Mouse (Mus musculus) liver, embryonic 12.5 days (tissue): ENCODE data around the gene Apc2. TPM values are rescaled to one million over a fixed set of nuclear protein-coding genes. Genes with fewer than 3 reads are reported as not detected.

Source experiments
- ATAC-seq: fragments of 200-750 bp; cut with Nextera tagmentation; 2 replicates; pipeline ENCODE4 v1.8.0; 2017; ENCODE audit warnings: moderate number of reproducible peaks, mild to moderate bottlenecking, moderate library complexity
- H3K27ac ChIP-seq: fragments of 300-500 bp; sonication (generic); 2 replicates; pipeline ENCODE4 v1.5.1; 2016; ENCODE audit warnings: mild to moderate bottlenecking
- H3K27me3 ChIP-seq: fragments of 300-500 bp; sonication (generic); replicated peaks from 2 replicates; pipeline ENCODE4 v1.6.1; 2016; ENCODE audit warnings: mild to moderate bottlenecking, moderate library complexity
- H3K36me3 ChIP-seq: fragments of 300-500 bp; sonication (generic); 2 replicates; pipeline ENCODE4 v1.6.1; 2016; ENCODE audit warnings: mild to moderate bottlenecking, moderate library complexity
- H3K4me1 ChIP-seq: fragments of 300-500 bp; sonication (generic); 2 replicates; pipeline ENCODE4 v1.6.1; 2016
- H3K4me2 ChIP-seq: fragments of 300-500 bp; sonication (generic); 2 replicates; pipeline ENCODE4 v1.6.1; 2016; ENCODE audit warnings: mild to moderate bottlenecking, moderate library complexity
- H3K4me3 ChIP-seq: fragments of 300-500 bp; sonication (generic); 2 replicates; pipeline ENCODE4 v1.5.1; 2016; ENCODE audit warnings: mild to moderate bottlenecking, moderate library complexity
- H3K9ac ChIP-seq: fragments of 300-500 bp; sonication (generic); 2 replicates; pipeline ENCODE4 v1.6.1; 2016; ENCODE audit warnings: mild to moderate bottlenecking, moderate library complexity
- H3K9me3 ChIP-seq: fragments of 300-500 bp; sonication (generic); replicated peaks from 2 replicates; pipeline ENCODE4 v1.6.1; 2016; ENCODE audit warnings: mild to moderate bottlenecking, moderate library complexity
- whole genome bisulfite sequencing: fragments of 180-500 bp; shearing (Covaris S2); methylation state at CpG from one replicate; pipeline ENCODE4 v1.1.7; 2016; ENCODE audit not compliant: insufficient replicate concordance; 5-methylcytosine and 5-hydroxymethylcytosine counted together
- polyA plus RNA-seq: library from polyadenylated mRNA; unstranded; fragments of >200 nt; fragmentation: Nextera tagmentation; extraction: Ambion mirVana; gene quantifications from 2 replicates; pipeline ENCODE4 v1.2.1, GENCODE M21; 2016

Gene Apc2
- polyA plus RNA-seq, 1 experiment from 2014 or later, result 0.17 TPM

DNA sequence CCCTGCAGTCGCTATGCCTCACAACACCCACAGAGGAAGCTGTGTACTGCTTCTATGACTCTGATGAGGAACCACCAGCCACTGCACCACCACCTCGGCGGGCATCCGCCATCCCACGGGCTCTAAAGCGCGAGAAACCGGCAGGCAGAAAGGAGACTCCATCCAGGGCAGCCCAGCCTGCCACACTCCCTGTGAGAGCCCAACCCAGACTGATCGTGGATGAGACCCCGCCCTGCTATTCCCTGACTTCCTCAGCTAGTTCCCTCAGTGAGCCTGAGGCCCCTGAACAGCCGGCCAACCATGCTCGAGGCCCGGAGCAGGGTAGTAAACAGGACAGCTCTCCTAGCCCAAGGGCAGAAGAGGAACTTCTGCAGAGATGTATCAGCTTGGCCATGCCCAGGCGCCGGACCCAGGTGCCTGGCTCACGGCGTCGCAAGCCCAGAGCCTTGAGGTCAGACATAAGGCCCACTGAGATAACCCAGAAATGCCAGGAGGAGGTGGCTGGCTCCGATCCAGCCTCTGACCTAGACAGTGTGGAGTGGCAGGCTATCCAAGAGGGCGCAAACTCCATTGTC is 17.9 kb downstream of the Apc2 start:
- WGBS, result 17% methylated on average over 20 of the region's 20 CpGs
- Histone ChIP-seq H3K4me2 (no peak overlapping the region), H3K4me1 (peaks cover 43% of the 10 kb centered on the region), H3K27ac (no peak overlapping the region), H3K4me3 (no peak overlapping the region), H3K9me3 (no peaks in the 10 kb centered on the region), H3K36me3 (peaks cover 15% of the 10 kb centered on the region), H3K9ac (no peak overlapping the region), H3K27me3 (peaks cover 91% of the 10 kb centered on the region)
- no peak for ATAC-seq

DNA sequence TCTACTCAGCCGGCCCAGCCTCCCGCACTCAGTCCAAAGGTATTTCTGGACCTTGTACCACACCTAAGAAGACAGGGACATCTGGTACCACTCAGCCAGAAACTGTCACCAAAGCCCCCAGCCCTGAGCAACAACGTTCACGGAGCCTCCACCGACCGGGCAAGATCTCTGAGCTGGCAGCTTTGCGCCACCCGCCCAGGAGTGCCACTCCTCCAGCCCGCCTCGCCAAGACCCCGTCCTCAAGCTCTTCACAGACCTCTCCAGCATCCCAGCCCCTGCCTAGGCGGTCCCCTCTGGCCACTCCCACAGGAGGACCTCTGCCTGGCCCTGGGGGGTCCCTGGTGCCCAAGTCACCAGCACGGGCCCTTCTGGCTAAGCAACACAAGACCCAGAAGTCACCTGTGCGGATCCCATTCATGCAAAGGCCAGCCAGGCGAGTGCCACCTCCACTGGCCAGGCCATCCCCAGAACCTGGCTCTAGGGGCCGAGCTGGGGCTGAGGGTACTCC is 18.8 kb downstream of the Apc2 start:
- H3K4me2 ChIP-seq, result no peak overlapping the region
- no peak for ATAC-seq
- 35% methylated on average over 16 of the region's 16 CpGs for WGBS
- H3K27ac ChIP-seq, result no peak overlapping the region
- H3K27me3 ChIP-seq, result peaks cover 83% of the 10 kb centered on the region
- no peak overlapping the region for H3K4me3 ChIP-seq
- H3K9ac ChIP-seq, result no peak overlapping the region
- peaks cover 23% of the 10 kb centered on the region for H3K36me3 ChIP-seq
- H3K4me1 ChIP-seq, result peaks cover 51% of the 10 kb centered on the region
- H3K9me3 ChIP-seq, result no peaks in the 10 kb centered on the region

DNA sequence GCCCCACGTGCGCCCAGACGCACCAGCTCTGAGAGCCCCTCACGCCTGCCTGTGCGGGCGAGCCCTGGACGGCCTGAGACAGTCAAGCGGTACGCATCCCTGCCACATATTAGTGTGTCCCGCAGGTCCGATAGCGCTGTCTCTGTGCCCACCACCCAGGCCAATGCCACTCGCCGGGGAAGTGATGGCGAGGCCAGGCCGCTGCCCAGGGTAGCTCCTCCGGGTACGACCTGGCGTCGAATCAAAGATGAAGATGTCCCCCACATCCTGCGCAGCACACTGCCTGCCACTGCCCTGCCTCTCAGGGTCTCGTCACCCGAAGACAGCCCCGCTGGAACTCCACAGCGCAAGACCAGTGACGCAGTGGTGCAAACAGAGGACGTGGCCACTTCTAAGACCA is 19.5 kb downstream of the Apc2 start:
- Histone ChIP-seq H3K27ac (no peak overlapping the region), H3K9ac (no peak overlapping the region), H3K27me3 (peaks cover 75% of the 10 kb centered on the region), H3K36me3 (peaks cover 23% of the 10 kb centered on the region), H3K4me2 (no peak overlapping the region), H3K4me1 (peaks cover 55% of the 10 kb centered on the region), H3K9me3 (no peaks in the 10 kb centered on the region), H3K4me3 (no peak overlapping the region)
- WGBS, result 40% methylated on average over 27 of the region's 27 CpGs
- no peak for ATAC-seq

DNA sequence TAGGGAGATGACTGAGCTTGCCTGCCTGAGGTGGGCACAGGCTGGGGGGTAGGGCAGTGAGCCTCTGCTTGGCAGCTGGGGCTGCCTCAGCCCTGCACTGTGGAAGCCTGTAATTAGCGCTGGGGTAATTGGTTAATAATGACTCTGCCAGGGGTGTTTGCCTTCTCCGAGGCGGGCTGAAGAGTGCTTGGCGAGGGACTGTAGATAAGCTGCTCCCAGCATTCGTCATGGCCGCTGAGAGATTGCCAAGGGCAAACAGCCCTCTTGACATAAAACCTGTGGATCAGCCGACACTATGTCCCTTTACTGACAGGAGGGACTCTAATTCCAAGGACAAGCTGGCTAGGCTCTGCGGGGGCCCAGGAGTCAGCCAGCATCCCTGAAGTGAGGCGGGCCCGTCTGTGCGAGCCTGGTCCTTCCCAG is 20.6 kb downstream of the Apc2 start:
- Histone ChIP-seq H3K4me2 (peak overlapping the region; percentile 37), H3K27me3 (peaks cover 65% of the 10 kb centered on the region), H3K9ac (peak overlapping the region; percentile 19), H3K9me3 (no peaks in the 10 kb centered on the region), H3K27ac (peak overlapping the region; percentile 1; the same call in 1 of the 2 replicates), H3K4me1 (peaks cover 65% of the 10 kb centered on the region), H3K36me3 (peaks cover 23% of the 10 kb centered on the region), H3K4me3 (no peak overlapping the region)
- 20% methylated on average over 11 of the region's 11 CpGs for WGBS
- no peak for ATAC-seq

DNA sequence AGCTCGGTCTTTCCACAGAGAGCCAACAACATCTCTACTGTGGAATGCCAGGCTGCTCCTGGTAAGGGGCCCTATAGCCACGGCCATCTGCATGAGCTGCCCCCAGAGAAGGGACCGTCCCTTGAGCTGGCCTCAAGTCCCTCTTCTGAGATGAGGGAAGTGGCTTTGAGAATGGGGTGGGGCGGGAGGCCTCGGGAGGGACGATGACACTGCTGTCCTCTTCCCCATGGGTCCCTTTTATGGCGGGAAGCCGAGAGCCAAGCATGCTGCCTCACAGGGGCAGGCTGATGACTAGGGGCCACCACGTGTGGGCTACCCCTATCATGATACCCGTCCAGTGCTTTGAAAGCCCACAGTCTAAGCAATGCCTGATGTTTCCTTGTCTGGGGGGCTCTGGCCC is 21.2 kb downstream of the Apc2 start:
- no peak overlapping the region for H3K4me3 ChIP-seq
- ATAC-seq, result 0 out of 2 replicates have a peak, but pooled peaks have one; percentile 15
- peak overlapping the region; percentile 19 for H3K9ac ChIP-seq
- WGBS, result 26% methylated on average over 10 of the region's 10 CpGs
- peak overlapping the region; percentile 13; the same call in 1 of the 2 replicates for H3K27ac ChIP-seq
- H3K27me3 ChIP-seq, result peaks cover 58% of the 10 kb centered on the region
- no peaks in the 10 kb centered on the region for H3K9me3 ChIP-seq
- peaks cover 23% of the 10 kb centered on the region for H3K36me3 ChIP-seq
- peaks cover 72% of the 10 kb centered on the region for H3K4me1 ChIP-seq
- peak overlapping the region; percentile 37 for H3K4me2 ChIP-seq

DNA sequence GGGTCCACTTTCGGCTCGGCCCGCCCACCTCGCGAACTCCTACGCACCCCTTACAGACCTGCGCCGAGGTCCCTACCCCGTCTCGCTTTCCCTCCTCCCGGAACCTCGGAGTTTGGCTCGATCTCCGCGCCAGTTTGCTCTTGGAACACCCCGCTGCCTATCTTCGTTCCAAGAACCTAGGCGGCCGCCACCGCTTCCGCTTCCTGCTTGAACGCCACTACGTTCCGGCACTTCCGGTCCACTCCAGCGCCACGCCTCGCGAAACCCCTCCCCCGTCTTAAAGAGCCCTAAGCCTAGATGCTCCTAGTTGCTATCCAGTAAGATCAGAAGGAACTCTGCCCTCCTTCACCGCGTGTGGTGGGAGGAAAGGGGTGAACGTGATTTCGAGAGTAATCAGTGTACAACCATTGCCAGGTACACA is 24.6 kb downstream of the Apc2 start, which contains the start of gene 2310011J03Rik:
Gene 2310011J03Rik (minus strand): TSS at position 198 of the 421 bp plus-strand sequence.
- Histone ChIP-seq H3K9ac (peak within 1 kb of the TSS; percentile 91), H3K4me1 (peaks cover 91% of the 10 kb centered on the region), H3K9me3 (no peaks in the 10 kb centered on the region), H3K36me3 (peaks cover 23% of the 10 kb centered on the region), H3K4me3 (peak within 1 kb of the TSS; percentile 90), H3K27ac (peak within 1 kb of the TSS; percentile 88), H3K4me2 (peak within 1 kb of the TSS; percentile 99), H3K27me3 (peaks cover 25% of the 10 kb centered on the region)
- WGBS, result under 1% methylated on average over 34 of the region's 34 CpGs
- ATAC-seq, result peak; percentile 60

DNA sequence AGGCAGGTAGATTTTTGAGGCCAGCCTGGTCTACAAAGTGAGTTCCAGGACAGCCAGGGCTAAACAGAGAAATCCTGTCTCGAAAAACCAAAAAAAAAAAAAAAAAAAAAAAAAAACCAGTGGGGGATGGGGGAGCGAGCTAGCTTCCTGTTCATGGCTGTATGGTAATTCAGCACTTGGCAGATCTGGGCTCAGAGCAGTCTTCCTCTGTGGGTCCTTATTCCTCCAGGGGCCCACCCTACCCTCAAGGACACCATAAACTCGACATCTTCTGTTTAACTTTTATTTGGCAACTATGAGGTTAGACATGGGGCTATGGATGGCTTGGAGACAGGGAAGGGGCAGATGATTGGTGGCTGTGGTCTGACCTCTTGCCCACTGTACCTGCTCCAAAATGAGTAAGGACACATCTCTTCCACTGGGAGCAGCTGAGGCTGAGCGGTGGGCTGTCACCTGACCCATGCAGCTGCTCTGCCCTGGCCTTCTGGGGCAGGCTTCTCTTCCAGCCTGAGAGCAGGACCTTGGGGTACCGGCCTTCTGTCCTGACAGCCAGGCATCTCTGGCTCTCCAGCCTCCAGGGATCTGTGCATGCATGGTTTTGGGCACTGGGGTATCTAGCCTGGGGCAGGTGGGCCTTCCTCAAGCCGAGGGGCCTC is 25.4 kb downstream of the Apc2 start:
- peak overlapping the region; percentile 79 for H3K9ac ChIP-seq
- peaks cover 93% of the 10 kb centered on the region for H3K4me1 ChIP-seq
- H3K4me2 ChIP-seq, result peak overlapping the region; percentile 99
- peak overlapping the region; percentile 88 for H3K27ac ChIP-seq
- WGBS, result 58% methylated on average over 6 of the region's 6 CpGs
- H3K27me3 ChIP-seq, result peaks cover 17% of the 10 kb centered on the region
- peak overlapping the region; percentile 90 for H3K4me3 ChIP-seq
- no peaks in the 10 kb centered on the region for H3K9me3 ChIP-seq
- no peak for ATAC-seq
- H3K36me3 ChIP-seq, result peaks cover 23% of the 10 kb centered on the region

DNA sequence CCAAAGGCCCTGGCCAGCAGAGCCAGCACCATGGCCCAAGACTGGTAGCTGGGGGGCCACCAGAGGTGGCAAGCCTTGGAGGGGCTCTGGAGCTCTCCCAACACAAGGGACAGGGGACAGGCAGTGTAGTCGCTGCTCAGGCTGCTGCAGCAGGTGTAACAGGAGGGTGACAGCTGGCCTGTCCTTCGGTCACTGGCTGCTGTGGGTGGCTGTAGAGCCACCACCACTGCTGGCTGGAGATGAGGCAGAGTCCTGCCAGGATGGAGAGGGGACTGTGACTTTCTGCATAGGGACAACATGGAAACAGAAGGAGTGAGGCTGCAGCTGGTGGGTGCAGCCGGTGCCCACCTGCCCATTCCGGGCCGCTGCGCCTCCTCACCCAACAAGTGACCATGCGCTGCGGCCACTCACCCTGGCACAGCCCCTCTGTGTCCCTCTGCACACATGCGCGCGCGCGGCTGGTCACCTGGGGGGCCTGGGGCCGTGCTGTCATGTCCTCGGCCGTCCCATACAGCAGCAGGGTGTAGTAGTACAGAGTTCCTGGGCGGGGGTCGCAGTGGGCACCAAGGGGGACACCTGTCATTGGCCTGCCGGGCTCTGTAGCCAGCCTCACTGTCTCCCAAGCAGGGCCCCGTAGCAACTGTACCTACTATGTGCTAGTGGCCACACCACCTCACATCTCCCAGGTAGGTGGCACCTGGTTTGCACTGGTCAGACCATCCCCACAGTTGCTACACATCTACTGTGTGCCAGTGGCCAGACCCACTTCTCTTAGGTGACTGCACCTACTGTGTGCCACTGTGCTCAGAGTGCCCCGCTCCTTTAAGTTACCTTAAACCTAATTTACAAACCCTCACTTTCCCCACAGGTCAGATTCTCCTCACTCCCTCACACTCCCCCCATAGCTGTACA is 26.1 kb downstream of the Apc2 start:
- WGBS, result 92% methylated on average over 21 of the region's 21 CpGs
- H3K27me3 ChIP-seq, result peaks cover 9% of the 10 kb centered on the region
- H3K9me3 ChIP-seq, result no peaks in the 10 kb centered on the region
- peak overlapping the region; percentile 76 for H3K4me3 ChIP-seq
- ATAC-seq, result no peak
- peaks cover 86% of the 10 kb centered on the region for H3K4me1 ChIP-seq
- peak overlapping the region; percentile 99 for H3K4me2 ChIP-seq
- peak overlapping the region; percentile 79 for H3K9ac ChIP-seq
- H3K27ac ChIP-seq, result peak overlapping the region; percentile 88
- peaks cover 23% of the 10 kb centered on the region for H3K36me3 ChIP-seq

DNA sequence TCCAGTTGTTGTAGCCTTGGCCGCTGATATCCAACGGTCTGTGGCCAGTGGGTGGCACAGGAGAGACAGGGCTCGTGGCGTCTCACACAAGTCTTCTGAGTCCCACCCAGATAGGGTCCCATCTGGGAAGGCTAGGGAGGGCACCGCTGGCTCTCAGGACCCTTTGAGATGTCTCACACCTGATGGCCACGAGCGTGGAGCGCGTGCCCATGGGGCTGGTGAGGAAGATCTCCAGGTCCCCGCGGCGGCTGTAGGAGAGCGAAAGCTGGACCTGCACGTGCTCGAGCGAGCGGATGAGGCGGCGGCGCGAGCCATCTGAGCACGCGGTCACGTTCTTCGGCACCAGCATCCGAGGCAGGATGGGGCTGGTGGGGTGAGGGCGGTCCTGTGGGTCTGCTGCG is 27.0 kb downstream of the Apc2 start:
- Histone ChIP-seq H3K27me3 (peaks cover under 1% of the 10 kb centered on the region; the same call in 1 of the 2 replicates), H3K27ac (peak overlapping the region; percentile 88), H3K9me3 (no peaks in the 10 kb centered on the region), H3K9ac (peak overlapping the region; percentile 79), H3K4me2 (peak overlapping the region; percentile 99), H3K4me1 (peaks cover 77% of the 10 kb centered on the region), H3K4me3 (peak overlapping the region; percentile 76), H3K36me3 (peaks cover 17% of the 10 kb centered on the region)
- peak; percentile 10 for ATAC-seq
- 3% methylated on average over 28 of the region's 28 CpGs for WGBS

DNA sequence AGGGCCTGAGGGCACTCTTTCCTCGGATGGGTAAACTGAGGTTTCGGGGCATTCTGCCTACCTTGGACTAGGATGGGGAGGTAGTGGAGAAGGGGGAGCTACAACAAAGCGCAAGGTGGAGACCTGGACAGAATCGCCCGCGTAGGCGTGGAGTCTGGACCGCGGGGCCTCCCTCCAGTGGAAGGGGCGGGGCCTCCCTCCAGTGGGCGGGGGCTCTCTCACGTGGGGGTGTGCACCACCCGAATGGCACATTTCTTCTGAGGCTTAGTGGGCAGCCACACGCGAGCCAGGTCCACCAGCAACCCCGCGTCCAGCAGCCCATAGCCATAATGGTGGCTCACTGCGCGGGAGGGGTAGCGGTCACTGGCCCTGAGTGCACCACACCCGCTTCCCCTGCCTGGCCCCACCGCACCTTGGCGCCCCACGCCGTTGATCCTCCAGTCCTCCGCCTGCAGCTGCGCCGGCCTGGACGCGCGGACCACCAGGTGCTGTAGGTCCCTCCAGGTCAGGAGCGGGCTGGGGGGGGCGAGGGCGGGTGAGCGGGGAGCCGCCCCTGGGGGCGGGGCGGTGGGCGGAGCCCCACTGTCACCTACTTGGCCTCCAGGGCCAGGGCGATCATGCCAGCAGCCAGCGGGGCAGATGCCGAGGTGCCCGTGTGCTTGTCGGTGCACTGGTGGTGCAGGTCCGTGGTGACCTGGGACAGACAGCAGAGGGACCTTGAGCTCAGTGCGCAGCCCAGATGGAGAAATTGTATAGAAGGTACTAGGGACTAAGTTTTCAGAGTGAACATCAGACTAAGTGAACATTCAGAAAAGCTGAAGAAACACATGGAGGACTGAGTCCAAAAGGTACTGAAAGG is 27.7 kb downstream of the Apc2 start:
- Histone ChIP-seq H3K36me3 (peaks cover 10% of the 10 kb centered on the region), H3K9ac (peak overlapping the region; percentile 79)
- WGBS, result under 1% methylated on average over 46 of the region's 46 CpGs

More for the DNA sequence above, 27.7 kb downstream of the Apc2 start:
- peaks cover 74% of the 10 kb centered on the region for H3K4me1 ChIP-seq
- H3K4me3 ChIP-seq, result peak overlapping the region; percentile 76
- peak overlapping the region; percentile 99 for H3K4me2 ChIP-seq
- H3K27ac ChIP-seq, result peak overlapping the region; percentile 88
- ATAC-seq, result peak; percentile 73
- no peaks in the 10 kb centered on the region for H3K9me3 ChIP-seq
- no peaks in the 10 kb centered on the region; the same call in 1 of the 2 replicates for H3K27me3 ChIP-seq
